8 mouse cellular contexts compared by ENCODE assay signal in genomic region chr3:30012666-30013365, GRCm38 (mm10).
DNase-seq lines count a peak whose midpoint lies in the region; ATAC-seq lines count a peak whose summit lies in the region.

No protein-coding gene starts in this region.

- peaks cover 22% of the 10 kb centered on the region for H3K4me1 ChIP-seq in forebrain, embryonic 12.5 days

- H3K9me3 ChIP-seq in forebrain, embryonic 12.5 days: no peaks in the 10 kb centered on the region

- H3K36me3 ChIP-seq in forebrain, embryonic 12.5 days (replicated peaks): no peaks in the 10 kb centered on the region

- H3K27me3 ChIP-seq in forebrain, embryonic 12.5 days: peaks cover 19% of the 10 kb centered on the region

- peak; percentile 88 for DNase-seq in 416B (ENCODE audit: low read depth)
- peak; percentile 20 for DNase-seq in adrenal gland, adult 8-10 months
- peak; percentile 74 to 76 for DNase-seq in heart, postnatal 14 days
- peak; percentile 74 to 83 for DNase-seq in kidney, postnatal 4 days
- DNase-seq in urinary bladder, postnatal 4 days (ENCODE audit: low spot score in 2 of 2): peak; percentile 27 to 60
- no peak for DNase-seq in right cerebral cortex, postnatal 25 days

- intact Hi-C loops in heart, postnatal 14 days (cut with DNase I): loop anchor here (10.0 kb wide), 6 partner anchors 92 to 352 kb away; no protein-coding TSS in a partner anchor

- H3K9ac ChIP-seq in forebrain, embryonic 12.5 days: peak overlapping the region; percentile 52

- no peak overlapping the region; the same call in 1 of the 2 replicates for H3K27ac ChIP-seq in forebrain, embryonic 12.5 days

- WGBS in forebrain, embryonic 12.5 days: under 1% methylated on average over 29 of the region's 29 CpGs

- H3K4me3 ChIP-seq in forebrain, embryonic 12.5 days (replicated peaks): peak overlapping the region; percentile 48

- ATAC-seq in forebrain, embryonic 12.5 days (ENCODE audit: low FRiP score): peak; percentile 68
- 0 out of 2 replicates have a peak, but pooled peaks have one; percentile 12 for ATAC-seq in megakaryocyte-erythroid progenitor cell, adult 5-6 weeks (replicated peaks; ENCODE audit: low FRiP score, low TSS enrichment, poor library complexity, severe bottlenecking)

- H3K4me2 ChIP-seq in forebrain, embryonic 12.5 days: peak overlapping the region; percentile 89
